Mouse (Mus musculus): ENCODE measurements around the gene Pdia3.

- no peak for TF ChIP-seq POLR2A (IDR thresholded peaks at IDR 0.05; ENCODE audit: low read depth, low read length)
- TF ChIP-seq CTCF (conservative IDR thresholded peaks at IDR 0.05; ENCODE audit: insufficient read depth, insufficient read length, low read depth, low read length): no peak
These were observed 39.4 kb downstream of the Pdia3 start, which contains the start of gene Hypk for GRCm38 (mm10) chr2:121452990-121453389.

All from kidney, adult 2 months (tissue).